Mouse (Mus musculus) brain, adult 2 months (tissue): Measurements from ENCODE around the gene Gm10803.
"Not testable (repeated sequence)": the region's sequence is repeated elsewhere in the genome, so short reads cannot be mapped to it uniquely, and the experiment has no call there.

Experiments
- DNase-seq: peaks from one replicate; pipeline ENCODE4 v3.0.0; 2011; ENCODE audit warnings: low read depth, low spot score

Gene Gm10803

DNA sequence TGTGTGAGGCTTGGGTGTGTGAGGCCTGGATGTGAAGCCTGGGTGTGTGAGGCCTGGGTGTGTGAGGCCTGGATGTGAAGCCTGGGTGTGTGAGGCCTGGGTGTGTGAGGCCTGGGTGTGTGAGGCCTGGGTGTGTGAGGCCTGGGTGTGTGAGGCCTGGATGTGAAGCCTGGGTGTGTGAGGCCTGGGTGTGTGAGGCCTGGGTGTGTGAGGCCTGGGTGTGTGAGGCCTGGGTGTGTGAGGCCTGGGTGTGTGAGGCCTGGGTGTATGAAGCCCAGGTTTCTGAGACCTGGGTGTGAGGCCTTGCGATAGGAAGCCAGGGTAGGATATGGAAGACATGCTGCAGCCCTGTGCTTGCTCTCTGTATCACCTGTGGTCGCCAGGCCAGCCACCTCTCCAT lies at the start of gene Gm10803:
Gene Gm10803 (plus strand): TSS at position 301 of the 400 bp plus-strand sequence.
- DNase-seq, result not testable (repeated sequence)

DNA sequence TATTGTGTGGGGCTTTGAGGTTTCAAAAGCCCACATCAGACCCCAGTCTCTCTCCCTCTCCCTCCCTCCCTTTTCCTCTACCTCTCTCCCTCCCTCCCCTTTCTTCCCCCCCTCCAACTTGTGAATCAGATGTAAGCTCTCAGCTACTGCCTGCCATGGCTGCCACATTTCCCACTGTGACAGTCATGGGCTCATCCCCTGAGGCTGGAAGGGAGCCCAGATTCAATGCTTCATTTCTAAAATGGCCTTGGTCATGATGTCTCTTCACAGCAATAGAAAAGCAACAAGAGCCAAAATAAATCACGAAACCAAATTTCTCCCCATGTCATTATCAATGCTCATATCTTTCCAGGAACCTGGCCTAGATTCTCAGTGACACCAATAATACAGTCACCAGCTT lies 49.5 kb upstream of the Gm10803 start:
- peak; percentile 60 for DNase-seq

DNA sequence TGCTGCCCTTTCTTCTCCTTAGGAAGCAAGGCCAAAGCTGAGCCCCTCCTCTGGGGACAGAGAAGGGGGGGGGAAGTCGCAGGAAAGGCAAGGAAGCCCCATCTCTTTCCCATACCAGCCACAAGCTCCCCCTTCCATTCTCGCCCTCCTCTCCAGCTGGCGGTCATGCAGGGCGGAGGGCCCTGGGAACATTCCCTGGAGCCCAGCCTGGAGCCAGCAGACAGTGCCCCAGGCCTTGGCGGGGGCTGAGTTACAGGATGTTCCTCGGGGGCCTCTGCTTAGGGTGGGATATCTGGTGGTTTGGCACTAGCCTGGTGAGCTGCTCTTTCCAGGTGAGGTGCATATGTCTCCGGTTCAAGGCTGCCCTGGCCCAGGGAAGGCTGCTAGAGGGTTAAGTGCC lies 48.2 kb upstream of the Gm10803 start:
- no peak for DNase-seq

DNA sequence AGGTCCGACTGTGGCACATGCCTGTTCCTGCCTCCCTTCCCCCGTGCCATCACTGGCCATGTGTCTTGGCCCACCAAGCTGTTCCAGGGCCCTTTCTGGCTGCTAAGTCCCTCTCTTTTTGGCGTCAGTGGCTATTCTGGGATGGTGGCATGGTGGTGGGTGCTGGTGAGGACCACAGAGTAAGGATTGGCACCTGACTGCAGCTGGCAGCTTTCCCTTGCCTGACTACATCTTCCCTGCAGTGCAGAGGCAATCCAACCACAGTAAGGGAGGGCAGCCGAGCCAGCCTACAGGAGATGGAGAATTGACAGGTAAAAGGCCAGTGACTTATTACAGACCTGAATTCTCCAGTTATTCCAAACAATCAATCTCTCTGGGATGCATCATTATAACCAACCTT lies 45.1 kb upstream of the Gm10803 start:
- DNase-seq, result no peak

DNA sequence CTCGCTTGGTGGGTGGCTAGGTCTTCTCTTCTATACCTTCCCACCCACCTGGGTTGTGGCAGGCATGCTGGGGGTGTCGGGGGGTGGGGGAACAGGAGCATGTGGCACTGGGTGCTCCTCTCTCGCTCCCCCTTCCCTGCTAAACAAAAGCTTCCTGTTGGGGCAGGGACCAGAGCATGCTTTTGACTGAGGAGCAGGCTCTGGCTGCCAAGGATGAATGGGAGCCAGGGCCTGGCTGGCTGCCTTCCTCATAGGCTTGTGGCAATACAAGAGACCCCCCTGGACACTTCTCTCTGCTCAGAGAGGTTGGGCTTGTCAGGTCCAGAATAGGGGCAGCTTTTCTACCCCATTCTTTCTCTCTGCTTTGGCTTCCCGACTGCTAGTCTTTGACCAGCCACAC lies 39.3 kb upstream of the Gm10803 start:
- peak; percentile 33 for DNase-seq

DNA sequence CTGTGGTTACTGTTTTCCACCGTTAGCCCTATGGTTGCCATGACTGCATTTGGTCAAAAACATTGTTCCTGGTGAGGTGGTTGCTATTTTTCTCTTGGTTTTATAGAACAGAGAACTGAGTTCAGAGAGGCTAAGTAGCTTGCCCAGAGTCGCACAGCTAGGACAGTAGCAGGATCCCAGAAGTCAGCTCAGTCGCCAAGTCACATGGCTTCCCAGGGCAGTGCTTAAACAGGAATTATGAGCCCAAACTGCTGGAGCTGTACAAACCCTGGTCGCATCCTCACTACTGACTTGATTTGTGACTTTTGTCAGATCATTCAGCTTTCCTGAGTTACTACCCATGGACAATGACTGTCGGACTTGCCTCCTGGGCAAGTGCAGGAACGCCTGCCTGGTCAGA lies 38.8 kb upstream of the Gm10803 start:
- DNase-seq, result no peak

DNA sequence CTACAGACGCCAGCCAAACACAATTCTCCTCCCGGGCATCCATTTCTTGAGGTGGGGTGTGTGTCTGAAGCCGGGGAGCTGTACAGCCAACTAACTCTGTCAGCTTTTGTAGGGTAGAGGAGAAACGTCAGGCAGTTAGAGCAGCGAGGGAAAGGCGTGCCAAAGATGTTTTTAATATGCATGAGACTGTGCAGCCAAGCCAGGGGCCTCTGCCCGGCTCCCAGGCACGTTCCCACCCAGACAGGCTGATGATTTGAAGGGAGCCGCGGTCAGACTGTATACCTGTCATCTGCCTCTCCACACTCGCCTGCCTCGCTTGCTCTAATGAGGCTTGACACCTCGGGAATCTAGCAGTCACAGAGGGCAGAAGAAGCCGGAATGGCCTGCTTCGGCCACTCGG lies 38.4 kb upstream of the Gm10803 start:
- DNase-seq, result no peak

DNA sequence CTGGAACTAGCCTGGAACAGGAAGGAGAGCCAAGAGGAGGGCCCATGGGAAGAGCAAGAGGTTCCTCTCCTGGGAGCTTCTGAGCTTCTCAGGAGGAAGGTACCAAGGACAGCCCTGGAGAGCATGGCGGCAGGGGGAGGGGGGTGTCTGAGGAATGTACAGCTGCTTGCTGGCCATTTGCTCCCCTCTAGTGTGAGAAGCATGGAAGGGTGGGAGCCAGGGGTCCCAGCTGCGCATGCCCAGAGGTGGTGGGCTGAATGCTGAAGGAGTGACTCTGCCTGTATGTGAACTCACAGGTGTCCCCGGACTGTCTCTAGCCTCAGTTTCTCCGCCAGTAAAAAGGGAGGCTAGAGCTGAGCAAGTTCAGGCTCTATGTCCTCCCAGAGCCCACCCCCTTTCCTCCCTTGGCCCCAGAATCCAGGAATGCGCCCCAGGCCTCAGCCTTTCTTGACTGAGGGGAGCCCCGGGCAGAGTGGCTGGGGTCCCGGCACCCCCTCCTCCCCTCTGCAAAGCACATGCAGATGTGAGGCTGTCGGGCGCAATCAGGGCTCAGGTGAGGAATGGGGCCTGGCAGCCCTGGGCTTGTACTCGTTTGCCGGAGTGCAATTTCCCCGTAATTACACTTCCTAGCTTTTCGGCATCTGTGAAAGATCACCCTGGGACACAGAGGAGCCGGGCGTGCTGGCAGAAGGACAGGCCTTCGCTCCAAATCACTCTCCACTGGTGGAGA lies 35.2 kb upstream of the Gm10803 start:
- DNase-seq, result no peak

DNA sequence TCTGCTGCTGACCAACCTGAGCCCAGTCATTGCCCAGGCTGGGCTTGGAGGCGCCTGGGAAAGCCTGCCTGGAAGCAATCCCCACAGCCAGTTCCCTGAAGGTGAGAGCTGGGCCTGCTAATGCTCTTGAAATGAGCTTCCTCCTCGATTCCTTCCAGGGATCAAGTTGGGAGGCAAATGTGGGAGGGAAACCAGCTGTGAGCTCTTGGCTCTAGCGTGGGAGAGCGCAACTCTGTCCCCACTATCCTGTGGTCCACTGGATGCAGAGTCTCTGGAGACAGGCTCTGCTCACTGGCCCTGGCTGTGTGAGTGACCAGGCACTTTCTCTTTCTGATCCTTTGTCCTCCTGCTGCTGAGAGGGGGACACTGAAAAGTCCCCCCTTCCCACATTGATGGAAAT lies 30.8 kb upstream of the Gm10803 start:
- DNase-seq, result peak; percentile 36

DNA sequence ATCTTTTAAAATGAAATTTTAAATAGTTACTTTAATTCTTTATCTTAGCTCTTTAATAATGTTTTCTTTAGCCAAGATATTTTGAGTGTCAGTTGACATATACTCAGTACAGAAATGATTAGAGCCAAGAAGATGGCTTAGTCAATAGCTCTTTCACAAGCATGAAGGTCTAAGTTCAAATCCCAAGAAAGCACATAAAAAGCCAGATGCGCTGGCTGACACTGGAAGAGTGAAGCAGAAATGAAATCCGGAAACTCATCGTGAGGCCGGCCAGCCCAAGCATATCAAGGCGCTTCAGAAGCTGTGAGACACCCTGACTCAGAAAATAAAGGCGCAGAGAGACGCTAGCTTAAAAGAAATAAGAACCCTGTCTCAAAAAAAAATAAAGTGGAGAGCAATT lies 26.5 kb upstream of the Gm10803 start:
- no peak for DNase-seq

DNA sequence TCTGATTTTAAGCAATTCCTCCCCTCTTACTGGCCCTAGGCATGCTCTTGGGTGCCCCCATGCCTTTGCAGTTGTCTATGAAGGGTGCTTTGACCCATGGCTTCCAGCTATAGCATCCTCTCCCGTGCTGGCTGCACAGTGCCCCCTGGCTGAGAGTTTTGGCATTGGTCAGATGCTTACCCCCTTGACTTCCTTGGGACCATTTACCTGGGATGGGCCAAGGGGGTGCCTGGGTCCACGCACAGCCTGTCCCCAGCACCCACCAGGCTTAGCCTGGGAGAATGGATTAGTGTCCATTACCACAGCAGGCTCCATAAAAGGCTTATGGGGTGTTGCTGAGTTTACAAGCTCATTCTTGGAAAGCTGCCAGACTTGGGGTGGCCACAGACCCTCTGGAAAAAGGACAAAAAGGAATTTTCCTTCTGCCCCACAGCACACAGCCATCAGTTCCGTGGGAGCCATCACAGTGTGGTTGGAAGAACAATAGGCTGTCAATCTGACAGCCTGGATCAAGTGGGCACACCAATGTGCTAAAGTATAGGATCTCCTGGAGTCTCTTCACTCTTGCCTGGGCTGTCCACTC lies 22.9 kb upstream of the Gm10803 start:
- DNase-seq, result no peak

DNA sequence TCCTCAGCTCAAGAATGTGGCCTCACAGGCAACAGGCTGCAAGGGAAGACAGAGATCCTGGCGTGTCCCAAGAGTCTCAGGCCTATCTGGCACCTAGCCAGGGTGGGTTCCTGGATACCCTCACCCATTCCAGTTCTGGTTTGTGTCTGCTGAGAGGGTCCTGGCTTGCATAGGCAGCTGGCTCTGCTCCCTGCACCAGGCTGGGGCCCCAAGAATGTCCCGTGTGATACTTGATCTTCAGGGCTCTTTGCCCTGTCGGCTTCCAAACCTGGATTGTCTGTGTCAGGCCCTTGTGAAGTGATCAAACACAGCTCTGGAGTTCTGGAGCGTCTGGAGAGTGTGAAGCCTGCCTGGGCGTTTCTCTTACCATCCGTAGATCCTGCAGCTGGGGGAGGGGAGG lies 22.2 kb upstream of the Gm10803 start:
- no peak for DNase-seq

DNA sequence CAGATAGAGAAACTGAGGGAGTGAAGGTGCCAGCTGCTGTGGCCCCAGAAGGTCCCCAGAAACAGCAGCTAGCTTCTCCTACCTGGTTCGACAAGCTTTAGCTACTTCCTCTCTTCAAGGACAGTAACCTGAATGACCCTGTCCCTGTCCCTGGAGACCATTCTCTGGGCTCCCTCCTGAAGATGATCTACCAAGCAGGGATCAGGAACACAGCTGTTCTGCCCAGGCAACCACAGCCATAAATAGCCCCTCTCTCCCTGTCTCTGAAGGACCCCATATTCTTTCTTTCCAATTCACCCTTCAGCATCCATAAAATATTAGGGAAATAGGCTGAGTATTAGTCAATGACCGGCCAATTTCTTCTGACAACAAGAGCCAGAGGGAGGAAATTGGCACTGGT lies 18.6 kb upstream of the Gm10803 start:
- DNase-seq, result no peak

DNA sequence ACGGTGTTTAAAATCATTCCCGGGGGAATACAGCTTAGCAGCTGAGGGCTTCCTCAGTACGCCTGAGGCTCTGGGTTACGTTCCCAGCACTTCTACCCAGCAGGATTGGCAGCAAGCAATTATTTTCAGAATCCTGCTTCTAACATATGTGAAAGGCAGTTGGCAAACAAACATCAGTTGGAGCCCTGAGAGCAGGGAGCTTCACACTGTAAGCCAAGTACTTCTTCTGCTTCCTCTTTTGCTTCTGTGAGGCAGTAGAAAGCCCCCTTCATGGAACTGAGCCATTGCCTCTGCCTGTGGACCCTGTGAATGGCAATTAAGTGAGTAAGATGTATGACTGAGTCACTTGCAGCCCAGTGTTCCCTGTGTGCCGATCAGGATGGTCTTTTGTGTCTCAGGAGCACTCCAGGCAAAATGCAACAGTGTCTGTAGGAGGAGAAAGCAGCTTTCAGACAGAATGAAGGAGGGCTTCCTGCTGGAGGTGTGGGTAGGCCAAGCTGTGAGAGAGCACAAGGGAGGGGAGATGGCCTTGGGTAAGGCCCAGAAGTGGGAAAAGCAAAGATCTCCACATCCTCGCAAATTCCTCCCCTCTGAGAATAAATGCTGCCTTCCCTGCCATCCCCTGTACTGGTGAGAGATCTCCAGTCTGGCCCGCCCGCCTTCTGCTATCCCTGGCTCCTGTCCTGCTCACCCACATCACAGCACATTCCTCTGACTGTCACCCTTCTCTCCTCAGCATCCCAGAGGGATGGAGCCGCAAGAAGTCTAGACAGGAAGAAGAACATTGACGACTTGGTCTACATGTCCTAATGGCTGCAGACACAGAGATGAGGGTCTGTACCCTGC lies 7.5 kb upstream of the Gm10803 start:
- DNase-seq, result peak; percentile 50

DNA sequence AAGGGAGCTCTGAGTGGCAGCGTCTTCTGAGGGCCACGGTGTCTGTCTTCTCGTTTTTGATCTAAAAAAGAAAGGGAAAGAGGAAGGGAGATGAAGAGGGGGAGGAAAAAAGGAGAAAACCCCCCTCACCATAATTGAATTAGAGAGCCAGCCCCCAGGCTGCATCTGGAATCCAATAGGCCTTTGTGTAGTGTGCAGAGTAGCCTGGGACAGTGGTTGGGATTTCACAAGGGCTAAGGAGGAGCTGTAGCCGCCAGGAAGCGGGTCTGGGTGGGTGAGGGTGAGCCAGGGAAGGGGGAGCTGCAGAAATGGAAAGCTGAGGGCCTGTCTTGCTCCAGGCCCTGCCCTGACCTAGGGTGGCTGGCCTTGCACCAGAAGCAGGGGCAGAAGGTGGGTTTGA lies 6.5 kb upstream of the Gm10803 start:
- no peak for DNase-seq

DNA sequence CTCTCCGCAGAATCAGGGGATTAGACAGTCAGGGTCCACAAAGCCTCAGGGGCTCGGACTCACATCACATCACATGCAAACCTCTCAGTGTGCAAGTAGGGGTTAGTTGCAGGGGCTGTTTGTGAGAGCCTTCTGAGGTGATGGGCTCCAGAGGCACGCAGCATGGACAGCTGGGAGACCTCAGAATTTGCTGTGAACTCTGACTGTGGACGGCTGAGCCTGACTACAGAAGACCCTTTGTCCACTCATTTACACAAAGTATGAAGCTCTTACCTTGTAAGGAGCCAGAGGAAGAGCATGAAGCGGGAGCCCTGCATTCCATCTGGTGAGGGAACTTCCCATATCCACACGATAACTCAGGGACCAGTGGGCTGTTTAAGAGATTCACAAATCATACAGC lies 5.3 kb downstream of the Gm10803 start:
- DNase-seq, result no peak

DNA sequence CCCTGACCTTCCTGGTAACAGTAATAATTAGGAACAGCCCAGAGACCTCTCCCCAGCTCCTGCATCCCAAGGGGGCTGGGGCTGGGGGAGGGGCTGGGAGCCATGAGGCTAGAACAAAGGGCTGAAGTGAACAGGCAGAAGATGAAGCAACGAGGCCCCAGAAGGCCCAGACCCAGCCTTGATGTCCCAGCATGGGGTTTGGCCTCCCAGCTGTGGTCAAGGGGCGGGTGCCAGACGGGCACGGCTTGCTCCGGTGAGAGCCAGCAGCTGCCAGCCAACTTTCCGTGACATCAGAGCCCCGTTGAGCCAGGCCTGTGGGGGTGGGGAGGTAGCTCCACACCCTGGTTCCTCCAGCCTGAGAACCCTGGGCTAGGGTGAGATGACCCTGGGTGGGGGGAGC lies 7.3 kb downstream of the Gm10803 start:
- DNase-seq, result no peak

DNA sequence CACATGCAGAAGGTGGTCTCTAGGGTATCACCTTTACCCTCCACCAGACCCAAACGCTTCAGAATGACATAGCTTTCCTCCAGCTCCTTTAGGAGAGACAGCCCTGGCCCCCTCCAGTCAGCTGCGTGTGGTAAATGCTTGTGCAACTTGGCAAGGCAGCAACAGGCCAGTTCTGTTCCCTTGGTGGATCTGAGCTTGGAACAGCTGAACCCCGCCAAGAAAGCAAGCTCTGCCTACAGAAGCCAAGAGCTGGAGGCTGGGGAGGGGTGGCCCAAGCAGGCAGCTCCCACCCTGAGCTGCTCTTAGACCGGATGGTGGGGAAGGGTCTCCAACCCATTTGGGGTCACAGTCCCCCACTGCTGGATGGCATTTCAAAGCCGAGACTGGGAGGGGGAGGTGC lies 12.2 kb downstream of the Gm10803 start:
- peak; percentile 10 for DNase-seq

DNA sequence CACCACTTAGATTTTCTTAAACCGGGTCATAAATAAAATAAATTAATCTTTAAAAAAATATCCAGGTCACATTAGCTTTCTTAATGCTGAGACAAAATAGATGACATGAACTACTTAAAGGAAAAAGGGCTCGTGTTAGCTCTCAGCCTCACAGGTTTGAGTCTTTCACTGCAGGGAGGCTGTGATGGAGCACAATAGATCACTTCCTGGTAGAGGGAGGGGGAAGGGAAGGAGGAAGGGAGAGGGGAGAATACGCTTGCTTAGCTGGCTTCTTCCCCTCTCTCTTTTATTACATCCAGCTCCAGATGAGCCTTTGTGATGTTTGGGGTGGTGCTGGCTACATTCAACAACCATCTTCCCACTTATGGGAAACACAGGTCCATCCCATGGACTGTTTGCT lies 20.9 kb downstream of the Gm10803 start:
- DNase-seq, result no peak

DNA sequence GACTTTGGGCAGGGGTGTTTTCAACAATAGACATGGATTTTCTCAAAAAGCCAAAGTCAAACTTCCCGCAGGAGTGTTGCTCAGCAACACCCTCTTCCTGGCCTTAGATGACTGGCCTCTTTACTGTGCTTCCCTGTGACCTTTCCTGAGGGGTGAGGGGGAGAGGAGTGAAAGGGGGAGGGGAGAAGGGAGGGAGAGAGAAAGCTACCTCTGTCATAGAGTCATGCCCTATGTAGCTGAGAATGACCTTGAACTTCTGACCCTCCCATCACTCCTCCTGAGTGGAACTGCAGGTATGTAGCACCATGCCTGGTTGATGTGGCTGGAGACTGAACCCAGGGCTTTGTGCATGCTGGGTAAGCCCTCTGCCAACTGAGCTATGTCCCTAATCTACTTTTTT lies 25.5 kb downstream of the Gm10803 start:
- no peak for DNase-seq

DNA sequence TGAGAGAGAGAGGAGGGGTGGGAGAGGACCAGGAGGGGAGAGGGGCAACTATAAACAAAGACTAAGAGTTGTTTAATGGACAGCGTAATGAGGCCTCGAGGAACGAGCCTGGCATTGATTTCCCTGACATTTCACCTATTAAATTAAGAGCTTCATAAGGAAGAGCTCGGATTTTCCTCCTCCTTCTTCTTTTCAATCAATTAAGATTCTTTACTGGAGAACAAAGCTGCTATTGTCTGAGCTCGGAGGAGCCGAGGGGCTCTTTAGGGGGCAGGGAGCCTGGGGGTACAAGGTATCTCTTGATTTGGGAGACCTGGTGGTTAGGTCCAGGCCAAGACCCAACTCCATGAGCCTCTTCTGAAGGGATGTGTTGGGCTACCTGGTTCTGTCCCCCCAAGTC lies 27.1 kb downstream of the Gm10803 start:
- DNase-seq, result no peak

DNA sequence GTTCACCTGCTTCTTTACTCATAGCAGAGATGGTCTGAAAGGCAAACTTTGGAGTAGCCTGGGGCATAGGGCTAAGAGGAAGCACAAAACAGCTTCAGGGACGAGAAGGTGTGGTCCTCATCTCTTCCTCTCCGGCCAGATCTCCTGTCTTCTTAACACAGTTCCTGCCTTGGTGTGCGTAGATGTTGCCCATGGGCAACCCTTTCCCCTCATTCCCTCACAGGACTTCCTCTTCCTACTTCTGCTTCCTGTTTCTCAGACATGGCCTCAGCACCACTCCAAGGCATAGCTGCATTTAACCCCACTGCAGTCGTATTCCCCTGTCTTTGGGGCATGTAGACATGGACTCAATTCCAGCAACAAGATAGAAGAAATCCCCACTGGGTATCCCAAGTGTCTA lies 29.5 kb downstream of the Gm10803 start:
- DNase-seq, result peak; percentile 7

DNA sequence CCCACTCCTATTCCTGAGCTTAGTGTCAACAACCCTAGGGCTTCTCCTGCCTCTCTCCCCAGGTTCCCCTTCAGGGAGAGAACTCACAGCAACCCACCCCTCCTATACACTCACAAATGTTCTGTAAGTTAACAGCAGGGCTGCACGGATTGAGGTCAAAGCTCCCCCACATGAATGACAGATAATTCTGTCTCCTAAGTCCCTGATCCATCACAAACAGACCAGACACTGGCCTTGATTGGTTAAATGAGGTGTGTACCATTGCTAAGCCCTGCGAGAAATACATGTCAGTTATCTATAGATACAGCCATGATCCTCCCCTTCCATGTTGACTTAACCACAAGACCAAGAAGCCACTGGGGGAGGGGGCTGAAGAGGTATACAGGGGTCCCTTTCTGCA lies 31.3 kb downstream of the Gm10803 start:
- DNase-seq, result no peak
